Mouse (Mus musculus) megakaryocyte, embryonic 14.5 days (primary cell): ENCODE measurements around the gene Wdhd1.

ENCODE experiments used
- FLI1 ChIP-seq: IDR thresholded peaks from 2 replicates; pipeline ENCODE4 v1.6.1; 2012; ENCODE audit warnings: low read length, inconsistent platforms, mixed read lengths
- GATA1 ChIP-seq: IDR thresholded peaks from 3 replicates; pipeline ENCODE4 v1.6.1; 2012; ENCODE audit warnings: mixed read lengths, low read length, inconsistent platforms, borderline replicate concordance

DNA sequence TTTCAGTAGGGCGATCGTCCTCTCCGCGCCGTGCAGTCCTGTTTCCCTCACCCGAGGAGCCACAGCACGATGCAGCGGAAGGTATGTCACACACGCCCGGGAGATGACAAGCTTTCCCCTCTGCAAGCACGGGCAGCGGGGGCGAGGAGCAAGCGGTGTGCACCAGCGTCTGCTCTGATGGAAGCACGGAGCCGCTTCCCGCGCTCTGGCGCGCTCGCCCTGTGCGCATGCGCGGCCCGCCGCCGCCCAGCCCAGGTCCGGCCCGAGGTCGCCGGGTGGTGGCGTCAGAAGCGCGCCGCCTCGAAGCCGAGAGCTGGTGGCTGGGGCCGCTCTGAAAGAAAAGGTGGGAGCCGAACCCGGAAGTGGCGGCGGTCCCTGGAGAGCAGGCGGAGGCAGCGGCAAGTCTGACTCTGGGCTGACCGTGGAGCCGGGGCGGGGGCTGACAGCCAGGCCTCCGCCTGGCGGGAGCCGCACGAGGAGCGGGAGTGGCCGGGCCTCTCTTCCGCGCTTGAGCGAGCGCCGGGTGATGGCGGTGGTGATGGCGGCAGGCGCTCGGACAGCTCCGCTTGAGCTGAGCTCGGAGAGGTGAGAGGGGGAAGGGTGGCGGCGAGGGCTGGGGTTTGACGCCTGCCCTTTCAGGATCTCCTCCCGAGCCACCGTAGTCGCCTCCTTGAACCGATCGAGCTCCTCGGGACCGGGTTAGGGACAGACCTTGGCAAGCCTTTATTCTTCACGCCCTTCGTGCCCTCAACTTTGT, at the start of gene Wdhd1, which contains the start of gene Socs4:
- TF ChIP-seq GATA1 (no peak), FLI1 (no peak; the same call in 1 of the 2 replicates)
